Mouse (Mus musculus) C2C12 (cell line): ENCODE results near the gene Ank2. TPM values are rescaled to one million over a fixed set of nuclear protein-coding genes. Genes with fewer than 3 reads are reported as not detected.

Source experiments
- H3K27me3 ChIP-seq: one replicate; pipeline ENCODE4 v1.6.1; 2011; ENCODE audit not compliant: control insufficient read depth, insufficient read depth, insufficient read length
- H3K36me3 ChIP-seq: one replicate; pipeline ENCODE4 v1.6.1; 2011; ENCODE audit not compliant: control insufficient read depth, insufficient read depth
- H3K4me3 ChIP-seq: one replicate; pipeline ENCODE4 v1.5.1; 2011; ENCODE audit warnings: mild to moderate bottlenecking, control low read depth; ENCODE audit not compliant: poor library complexity, insufficient read depth, severe bottlenecking
- H3K79me2 ChIP-seq: one replicate; pipeline ENCODE4 v1.6.1; 2011; ENCODE audit not compliant: control insufficient read depth, insufficient read depth
- H3K79me3 ChIP-seq: one replicate; pipeline ENCODE4 v1.6.1; 2011; ENCODE audit warnings: low read depth, control low read depth
- H3ac ChIP-seq: one replicate; pipeline ENCODE3; 2011; ENCODE audit warnings: low read depth; ENCODE audit not compliant: control insufficient read depth, insufficient read length
- CEBPB ChIP-seq: IDR thresholded peaks from one replicate; pipeline ENCODE4 v1.6.1; 2011; ENCODE audit warnings: low read depth, mild to moderate bottlenecking, control low read depth, moderate library complexity
- CTCF ChIP-seq: IDR thresholded peaks from one replicate; pipeline ENCODE4 v1.5.1; 2011; ENCODE audit not compliant: control insufficient read depth, insufficient read depth, insufficient read length
- FOSL1 ChIP-seq: IDR thresholded peaks from one replicate; pipeline ENCODE4 v1.8.0; 2011; ENCODE audit warnings: mild to moderate bottlenecking, low read length; ENCODE audit not compliant: poor library complexity, insufficient read depth, severe bottlenecking
- MAX ChIP-seq: IDR thresholded peaks from one replicate; pipeline ENCODE4 v1.6.1; 2011; ENCODE audit warnings: mild to moderate bottlenecking, control low read depth
- MYOD1 ChIP-seq: IDR thresholded peaks from one replicate; pipeline ENCODE4 v1.6.1; 2011; ENCODE audit warnings: low read depth; ENCODE audit not compliant: control insufficient read depth, insufficient read length
- MYOG ChIP-seq: IDR thresholded peaks from one replicate; pipeline ENCODE4 v1.6.1; 2011; ENCODE audit not compliant: control insufficient read depth, insufficient read length; ENCODE audit errors: extremely low read depth
- USF1 ChIP-seq: IDR thresholded peaks from one replicate; pipeline ENCODE4 v1.6.1; 2011; ENCODE audit warnings: low read depth, mild to moderate bottlenecking, control low read depth, moderate library complexity
- polyA plus RNA-seq: library from polyadenylated mRNA; unstranded; fragments of >200 nt; fragmentation: generic; extraction: Trizol; gene quantifications from one replicate; pipeline ENCODE4 v1.2.1, GENCODE M21; 2012; ENCODE audit warnings: missing spikeins

Ank2 gene
- polyA plus RNA-seq, 1 experiment = 3.5 TPM

GRCm38 (mm10) chr3:127295921-127296320, 203.2 kb downstream of the Ank2 start:
- H3ac ChIP-seq = no peak overlapping the region
- TF ChIP-seq CTCF (no peak), CEBPB (no peak), FOSL1 (no peak), USF1 (no peak), MYOD1 (no peak), MYOG (no peak), MAX (no peak)
- no peaks in the 10 kb centered on the region for H3K79me3 ChIP-seq
- no peak overlapping the region for H3K4me3 ChIP-seq
- no peaks in the 10 kb centered on the region for H3K27me3 ChIP-seq
- no peaks in the 10 kb centered on the region for H3K79me2 ChIP-seq
- H3K36me3 ChIP-seq = no peaks in the 10 kb centered on the region

DNA sequence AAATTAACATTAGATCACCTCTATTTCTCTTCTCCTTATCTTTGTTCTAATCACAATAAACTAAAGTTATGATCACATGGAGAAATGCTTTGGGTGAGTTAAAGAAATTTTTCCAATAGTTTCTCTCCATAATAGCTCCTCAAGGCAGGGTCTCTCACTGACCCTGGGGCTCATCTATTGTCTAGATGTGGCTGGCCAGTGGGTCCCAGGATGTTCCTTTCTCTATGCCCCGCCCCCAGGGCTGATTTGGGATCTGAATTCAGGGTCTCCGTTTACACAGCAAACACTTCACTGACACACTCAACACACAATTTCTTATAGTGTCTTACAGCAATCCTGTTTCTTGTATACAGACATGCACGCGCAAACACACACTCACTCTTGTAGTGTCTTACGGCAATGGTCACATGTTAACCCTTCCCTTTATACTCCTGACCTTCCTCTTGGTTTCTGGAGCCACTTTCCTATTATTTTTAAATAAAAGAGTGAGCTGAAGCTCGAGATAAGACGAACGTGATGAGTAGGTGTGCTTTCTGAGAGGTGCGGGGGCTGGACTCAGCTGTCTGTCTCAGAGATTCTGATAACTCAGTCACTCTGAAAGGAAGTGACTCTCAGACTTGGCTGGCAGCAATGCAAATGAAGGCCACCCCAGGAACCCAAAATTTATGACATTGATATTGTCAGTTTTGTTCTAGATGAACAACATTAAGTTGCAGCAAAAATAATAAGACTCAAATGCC, 204.4 kb downstream of the Ank2 start:
- no peaks in the 10 kb centered on the region for H3K27me3 ChIP-seq
- H3K4me3 ChIP-seq = no peak overlapping the region
- no peaks in the 10 kb centered on the region for H3K79me3 ChIP-seq
- H3K79me2 ChIP-seq = no peaks in the 10 kb centered on the region
- TF ChIP-seq MYOD1 = no peak
- no peak for TF ChIP-seq MYOG
- TF ChIP-seq CEBPB = no peak
- no peak for TF ChIP-seq CTCF
- no peak for TF ChIP-seq MAX
- no peak overlapping the region for H3ac ChIP-seq
- H3K36me3 ChIP-seq = no peaks in the 10 kb centered on the region

DNA sequence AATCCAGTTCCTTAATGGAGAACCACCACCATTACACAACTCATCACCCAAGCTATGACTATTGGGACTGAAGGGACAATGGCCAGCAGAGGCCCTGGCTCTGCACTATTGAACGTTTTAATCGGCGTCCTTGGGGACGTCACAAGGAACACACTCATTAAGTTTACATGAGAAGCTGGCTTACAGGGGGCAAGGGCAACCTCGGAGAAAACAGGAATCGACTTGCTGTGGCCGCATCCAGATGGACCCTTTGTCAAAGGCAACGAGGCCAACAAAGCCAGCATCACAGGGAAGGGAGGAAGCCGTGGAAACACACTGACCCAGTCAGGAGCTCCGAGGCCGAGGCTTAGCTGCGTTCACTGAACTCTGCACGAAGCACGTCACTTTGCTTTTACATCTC, 205.1 kb downstream of the Ank2 start:
- Histone ChIP-seq H3ac (no peak overlapping the region), H3K4me3 (no peak overlapping the region), H3K79me2 (no peaks in the 10 kb centered on the region), H3K79me3 (no peaks in the 10 kb centered on the region), H3K36me3 (no peaks in the 10 kb centered on the region), H3K27me3 (no peaks in the 10 kb centered on the region)
- TF ChIP-seq MAX (no peak), CEBPB (no peak), FOSL1 (no peak), USF1 (no peak), CTCF (no peak), MYOG (no peak), MYOD1 (no peak)

- no peak overlapping the region for H3ac ChIP-seq
- no peak overlapping the region for H3K4me3 ChIP-seq
- H3K79me2 ChIP-seq = no peaks in the 10 kb centered on the region
- H3K79me3 ChIP-seq = no peaks in the 10 kb centered on the region
- TF ChIP-seq CEBPB (no peak), FOSL1 (no peak), MYOD1 (no peak), USF1 (no peak), MAX (no peak), MYOG (no peak), CTCF (no peak)
- no peaks in the 10 kb centered on the region for H3K36me3 ChIP-seq
- H3K27me3 ChIP-seq = no peaks in the 10 kb centered on the region
Observed at GRCm38 (mm10) chr3:127293479-127293874, 205.7 kb downstream of the Ank2 start.

GRCm38 (mm10) chr3:127292864-127293478, 206.2 kb downstream of the Ank2 start:
- no peaks in the 10 kb centered on the region for H3K36me3 ChIP-seq
- H3ac ChIP-seq = no peak overlapping the region
- H3K27me3 ChIP-seq = no peaks in the 10 kb centered on the region
- no peaks in the 10 kb centered on the region for H3K79me2 ChIP-seq
- no peaks in the 10 kb centered on the region for H3K79me3 ChIP-seq
- H3K4me3 ChIP-seq = no peak overlapping the region
- TF ChIP-seq USF1 = no peak
- no peak for TF ChIP-seq MAX
- no peak for TF ChIP-seq MYOD1
- TF ChIP-seq CTCF = no peak
- TF ChIP-seq MYOG = no peak

DNA sequence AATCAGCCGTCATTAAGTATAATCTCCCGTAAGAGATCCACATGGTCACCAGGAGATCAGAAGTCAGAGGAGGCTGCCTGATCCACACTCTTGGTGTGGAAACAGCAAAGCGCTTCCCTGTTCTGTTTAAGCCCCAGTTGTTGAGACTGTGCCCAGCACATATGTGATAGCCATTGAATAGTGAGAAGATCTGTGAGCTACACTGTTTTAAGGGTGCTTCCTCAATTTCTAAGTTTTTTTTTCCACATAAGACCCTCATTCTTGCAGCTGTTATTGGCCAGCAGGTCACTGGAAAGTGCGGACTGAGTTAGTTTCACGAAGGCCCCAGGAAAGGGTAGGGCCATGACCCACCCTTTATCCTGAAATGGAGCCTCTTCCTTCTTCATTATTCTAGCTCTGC, 216.9 kb downstream of the Ank2 start:
- no peaks in the 10 kb centered on the region for H3K79me2 ChIP-seq
- H3K79me3 ChIP-seq = no peaks in the 10 kb centered on the region
- H3K27me3 ChIP-seq = no peaks in the 10 kb centered on the region
- H3K36me3 ChIP-seq = no peaks in the 10 kb centered on the region
- H3K4me3 ChIP-seq = no peak overlapping the region
- TF ChIP-seq MAX (no peak), USF1 (no peak), MYOD1 (no peak)
- no peak overlapping the region for H3ac ChIP-seq
